Mouse (Mus musculus) liver, embryonic 15.5 days (tissue): ENCODE data around the gene Atp5k. TPM values are rescaled to one million over a fixed set of nuclear protein-coding genes. Genes with fewer than 3 reads are reported as not detected.

Experiments
- ATAC-seq: fragments of 200-750 bp; cut with Nextera tagmentation; 2 replicates; pipeline ENCODE4 v1.8.0; 2017; ENCODE audit warnings: moderate number of reproducible peaks, mild to moderate bottlenecking, moderate library complexity; ENCODE audit not compliant: insufficient read depth
- H3K27ac ChIP-seq: fragments of 300-500 bp; sonication (generic); replicated peaks from 2 replicates; pipeline ENCODE4 v1.5.1; 2015; ENCODE audit warnings: mild to moderate bottlenecking, inconsistent platforms
- H3K27me3 ChIP-seq: fragments of 300-500 bp; sonication (generic); 2 replicates; pipeline ENCODE4 v1.6.1; 2015; ENCODE audit warnings: mild to moderate bottlenecking, inconsistent platforms
- H3K36me3 ChIP-seq: fragments of 300-500 bp; sonication (generic); replicated peaks from 2 replicates; pipeline ENCODE4 v1.6.1; 2015; ENCODE audit warnings: moderate library complexity, mild to moderate bottlenecking, inconsistent platforms
- H3K4me1 ChIP-seq: fragments of 300-500 bp; sonication (generic); replicated peaks from 2 replicates; pipeline ENCODE4 v1.6.1; 2015; ENCODE audit warnings: inconsistent platforms
- H3K4me2 ChIP-seq: fragments of 300-500 bp; sonication (generic); 2 replicates; pipeline ENCODE4 v1.6.1; 2015; ENCODE audit warnings: moderate library complexity, mild to moderate bottlenecking, inconsistent platforms
- H3K4me3 ChIP-seq: fragments of 300-500 bp; sonication (generic); replicated peaks from 2 replicates; pipeline ENCODE4 v1.5.1; 2015; ENCODE audit warnings: mild to moderate bottlenecking, inconsistent platforms
- H3K9ac ChIP-seq: fragments of 300-500 bp; sonication (generic); 2 replicates; pipeline ENCODE4 v1.6.1; 2015; ENCODE audit warnings: moderate library complexity, mild to moderate bottlenecking, inconsistent platforms
- H3K9me3 ChIP-seq: fragments of 300-500 bp; sonication (generic); replicated peaks from 2 replicates; pipeline ENCODE4 v1.6.1; 2016; ENCODE audit warnings: inconsistent platforms
- WGBS: fragments of 180-500 bp; shearing (Covaris S2); methylation state at CpG from one replicate; pipeline ENCODE4 v1.1.7; 2015; ENCODE audit warnings: mixed read lengths; ENCODE audit not compliant: insufficient replicate concordance; 5-methylcytosine and 5-hydroxymethylcytosine counted together
- polyA plus RNA-seq: library from polyadenylated mRNA; unstranded; fragments of >200 nt; fragmentation: Nextera tagmentation; extraction: Ambion mirVana; gene quantifications from 2 replicates; pipeline ENCODE4 v1.2.1, GENCODE M21; 2015

Gene Atp5k
- polyA plus RNA-seq, 1 experiment from 2014 or later: 216 TPM

DNA sequence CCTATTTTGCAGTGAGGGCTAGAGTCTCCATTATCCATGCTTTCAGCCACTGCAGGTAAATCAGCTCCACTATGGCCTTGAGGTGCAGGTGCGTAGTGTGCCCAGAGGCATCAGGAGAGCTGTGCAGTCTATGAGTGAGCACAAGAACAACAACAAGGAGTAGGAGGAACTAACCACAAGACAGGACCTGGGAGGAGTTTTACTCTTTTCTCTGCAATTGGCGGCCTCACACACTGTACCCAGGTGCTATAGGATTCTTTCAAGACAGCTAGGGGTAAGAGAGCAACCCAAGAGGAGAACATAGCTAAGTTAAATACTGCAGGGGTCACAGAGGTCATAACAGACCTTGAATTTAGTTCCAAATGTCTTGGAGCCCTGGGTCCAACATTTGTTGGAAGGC is 24.5 kb upstream of the Atp5k start:
- Histone ChIP-seq H3K27me3 (peaks cover 8% of the 10 kb centered on the region; the same call in 1 of the 2 replicates), H3K4me3 (no peak overlapping the region), H3K9me3 (no peaks in the 10 kb centered on the region), H3K27ac (no peak overlapping the region), H3K4me2 (no peak overlapping the region), H3K9ac (no peak overlapping the region), H3K36me3 (no peaks in the 10 kb centered on the region), H3K4me1 (peaks cover 29% of the 10 kb centered on the region)
- no peak for ATAC-seq
- 51% methylated on average over 2 of the region's 2 CpGs for WGBS

DNA sequence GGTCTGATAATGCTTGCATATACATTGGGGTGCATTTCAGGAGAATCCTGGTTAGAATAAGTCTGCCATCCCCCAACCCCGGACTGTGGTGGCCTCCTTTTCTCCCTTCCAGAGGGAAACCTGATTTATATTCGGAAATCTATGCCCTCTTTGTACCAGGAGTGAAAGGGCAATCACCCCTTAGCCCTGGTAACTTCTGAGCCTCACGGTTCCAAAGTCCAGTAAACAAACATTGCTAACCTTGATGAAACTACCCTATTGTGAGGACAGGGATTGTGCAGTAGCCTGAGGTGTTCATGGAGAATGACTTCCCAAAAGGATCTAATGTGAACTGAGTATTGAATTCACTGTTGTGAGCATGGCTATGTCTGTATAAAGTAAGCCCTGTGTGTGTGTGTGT is 19.8 kb upstream of the Atp5k start:
- no peak overlapping the region for H3K9ac ChIP-seq
- 48% methylated on average over 3 of the region's 3 CpGs for WGBS

DNA sequence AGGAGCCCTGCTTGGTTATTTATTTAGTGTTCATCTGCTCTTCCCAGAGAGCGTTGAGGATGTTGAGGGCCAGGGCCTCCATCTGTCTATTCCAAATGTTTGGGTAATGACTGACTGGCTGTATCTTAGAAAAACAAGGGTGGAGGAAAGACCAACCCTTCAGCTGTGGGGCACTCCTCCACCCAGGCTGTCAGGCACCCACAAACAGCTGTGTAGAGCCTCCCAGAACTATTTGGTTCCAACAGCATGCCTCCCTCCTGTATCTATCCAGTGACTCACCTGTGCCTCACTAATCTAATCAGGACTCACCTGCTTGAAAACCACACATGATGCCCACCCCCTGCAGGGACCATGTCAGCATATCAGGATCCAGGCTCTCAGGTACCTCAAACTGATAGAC is 18.2 kb upstream of the Atp5k start:
- Histone ChIP-seq H3K9me3 (no peaks in the 10 kb centered on the region), H3K4me1 (peaks cover 38% of the 10 kb centered on the region), H3K36me3 (no peaks in the 10 kb centered on the region), H3K27me3 (peaks cover 13% of the 10 kb centered on the region; the same call in 1 of the 2 replicates), H3K4me3 (no peak overlapping the region), H3K27ac (no peak overlapping the region), H3K4me2 (no peak overlapping the region), H3K9ac (no peak overlapping the region)
- no peak for ATAC-seq
- 77% methylated on average over 1 of the region's 1 CpGs for WGBS

More for the DNA sequence above, 19.8 kb upstream of the Atp5k start:
- H3K27me3 ChIP-seq: peaks cover 8% of the 10 kb centered on the region; the same call in 1 of the 2 replicates
- H3K9me3 ChIP-seq: no peaks in the 10 kb centered on the region
- H3K36me3 ChIP-seq: no peaks in the 10 kb centered on the region
- 0 out of 2 replicates have a peak, but pooled peaks have one; percentile 35 for ATAC-seq
- no peak overlapping the region for H3K4me3 ChIP-seq
- no peak overlapping the region for H3K27ac ChIP-seq
- H3K4me2 ChIP-seq: no peak overlapping the region
- H3K4me1 ChIP-seq: peaks cover 24% of the 10 kb centered on the region

DNA sequence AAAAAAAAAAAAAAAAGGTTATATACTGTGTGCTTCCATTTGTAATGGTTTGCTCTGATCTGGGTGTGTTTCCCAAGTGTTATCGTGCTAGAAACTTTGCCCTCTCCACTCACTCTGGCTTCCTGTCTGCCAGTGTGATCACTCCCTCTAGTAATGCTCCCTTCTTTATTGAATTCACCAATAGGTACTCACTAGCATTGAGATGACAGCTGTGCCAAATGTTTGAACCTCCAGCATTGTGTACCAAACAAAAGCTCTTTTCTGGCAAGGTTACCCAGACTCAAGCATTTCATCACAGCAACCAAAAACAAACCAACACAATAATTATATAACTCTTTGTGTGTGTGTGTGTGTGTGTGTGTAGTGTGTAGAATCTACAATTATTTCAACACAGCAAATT is 17.4 kb upstream of the Atp5k start:
- Histone ChIP-seq H3K9me3 (no peaks in the 10 kb centered on the region), H3K27me3 (peaks cover 13% of the 10 kb centered on the region; the same call in 1 of the 2 replicates), H3K9ac (no peak overlapping the region), H3K4me1 (peaks cover 46% of the 10 kb centered on the region), H3K36me3 (no peaks in the 10 kb centered on the region), H3K4me3 (no peak overlapping the region), H3K27ac (no peak overlapping the region), H3K4me2 (no peak overlapping the region)
- no peak for ATAC-seq
- WGBS: 67% methylated on average over 1 of the region's 1 CpGs

DNA sequence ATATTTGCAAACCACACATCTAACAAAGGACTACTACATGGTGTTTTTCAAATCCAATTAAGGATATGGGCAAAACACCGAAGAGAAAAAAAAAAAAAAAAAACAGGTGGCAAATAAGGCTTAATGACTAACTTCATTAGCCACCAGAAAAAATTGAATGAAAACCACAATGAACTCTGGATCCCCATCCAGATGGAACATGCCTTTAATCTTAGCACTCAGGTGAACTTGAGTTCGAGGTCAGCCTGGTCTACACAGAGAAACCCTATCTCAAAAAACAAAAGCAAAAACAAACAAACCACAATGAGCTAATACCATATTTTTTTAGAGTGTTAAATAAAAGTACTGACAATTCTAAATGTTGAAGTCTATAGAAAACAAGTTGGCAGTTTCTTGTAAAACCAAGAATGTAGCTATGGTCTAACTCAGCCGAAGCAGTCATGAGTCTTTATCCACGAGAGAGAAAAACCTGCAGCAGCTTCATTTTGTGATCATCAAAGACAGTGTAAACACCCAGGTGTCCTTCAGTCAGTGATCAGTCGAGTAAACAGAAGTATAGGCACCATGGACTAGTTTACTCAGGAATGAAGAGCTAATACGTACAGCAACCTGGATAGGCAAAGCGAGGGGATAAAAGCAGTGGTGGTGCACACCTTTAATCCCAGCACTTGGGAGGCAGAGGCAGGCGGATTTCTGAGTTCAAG is 16.7 kb upstream of the Atp5k start:
- 61% methylated on average over 8 of the region's 8 CpGs for WGBS
- no peak overlapping the region for H3K4me3 ChIP-seq
- no peak overlapping the region for H3K9ac ChIP-seq
- H3K4me2 ChIP-seq: no peak overlapping the region
- no peaks in the 10 kb centered on the region for H3K9me3 ChIP-seq
- H3K27ac ChIP-seq: no peak overlapping the region
- H3K27me3 ChIP-seq: peaks cover 13% of the 10 kb centered on the region; the same call in 1 of the 2 replicates
- H3K4me1 ChIP-seq: peaks cover 52% of the 10 kb centered on the region
- H3K36me3 ChIP-seq: no peaks in the 10 kb centered on the region
- no peak for ATAC-seq

DNA sequence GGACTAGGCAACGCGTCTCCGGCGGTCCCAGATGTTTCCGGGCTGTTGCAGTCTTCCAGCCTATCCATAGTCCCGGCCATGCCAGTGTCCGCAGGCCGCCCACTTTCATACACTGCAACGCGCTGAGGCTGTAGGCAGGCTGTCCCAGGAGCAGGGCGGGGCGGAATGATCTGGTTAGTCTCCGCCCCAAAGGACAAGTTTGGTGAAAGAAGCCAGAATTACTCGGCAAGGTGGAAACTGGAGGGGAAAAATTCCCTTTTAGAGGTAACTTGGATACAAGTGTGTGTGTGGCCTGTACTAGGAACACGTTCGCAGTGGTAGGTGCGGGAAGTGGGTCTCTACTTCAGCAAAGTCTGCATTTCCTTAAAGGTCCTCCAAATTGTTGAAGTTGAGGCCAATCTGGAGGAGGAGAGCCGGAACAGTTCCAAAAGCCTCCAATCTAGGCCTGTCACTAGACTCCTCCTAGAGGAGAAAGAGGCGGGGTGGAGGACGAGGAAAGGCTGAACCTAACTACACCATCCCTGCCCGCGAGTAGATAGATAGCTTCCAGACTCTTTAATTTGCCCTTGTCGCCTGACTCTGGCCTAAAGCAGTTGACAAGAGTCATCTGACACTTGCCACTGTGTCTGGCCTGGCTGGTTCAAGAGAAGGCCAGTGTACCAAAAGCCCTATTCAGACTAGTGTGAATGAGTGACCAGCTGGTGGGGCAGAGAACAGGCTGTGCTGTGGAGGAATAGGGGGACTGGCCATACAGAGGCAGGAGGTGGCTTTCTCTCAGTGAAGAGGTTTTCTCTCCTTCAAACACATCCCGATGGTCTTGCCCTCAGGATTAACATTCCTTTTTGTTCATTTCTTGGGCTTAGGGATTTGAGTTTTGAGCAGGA is 14.8 kb upstream of the Atp5k start, which contains the start of gene Mfsd7a:
Gene Mfsd7a, minus strand, starts transcription at position 107 of the 884 bp plus-strand sequence.
- 0 out of 2 replicates have a peak within 1 kb of the TSS, but pooled peaks have one; percentile 18 for H3K9ac ChIP-seq
- 15% methylated on average over 24 of the region's 24 CpGs for WGBS
- H3K4me2 ChIP-seq: peak within 1 kb of the TSS; percentile 77
- H3K27ac ChIP-seq: 0 out of 2 replicates have a peak within 1 kb of the TSS, but pooled peaks have one; percentile 19
- H3K9me3 ChIP-seq: no peaks in the 10 kb centered on the region
- H3K27me3 ChIP-seq: peaks cover 13% of the 10 kb centered on the region; the same call in 1 of the 2 replicates
- no peaks in the 10 kb centered on the region for H3K36me3 ChIP-seq
- ATAC-seq: peak; percentile 75
- H3K4me3 ChIP-seq: peak within 1 kb of the TSS; percentile 46
- peaks cover 54% of the 10 kb centered on the region for H3K4me1 ChIP-seq

DNA sequence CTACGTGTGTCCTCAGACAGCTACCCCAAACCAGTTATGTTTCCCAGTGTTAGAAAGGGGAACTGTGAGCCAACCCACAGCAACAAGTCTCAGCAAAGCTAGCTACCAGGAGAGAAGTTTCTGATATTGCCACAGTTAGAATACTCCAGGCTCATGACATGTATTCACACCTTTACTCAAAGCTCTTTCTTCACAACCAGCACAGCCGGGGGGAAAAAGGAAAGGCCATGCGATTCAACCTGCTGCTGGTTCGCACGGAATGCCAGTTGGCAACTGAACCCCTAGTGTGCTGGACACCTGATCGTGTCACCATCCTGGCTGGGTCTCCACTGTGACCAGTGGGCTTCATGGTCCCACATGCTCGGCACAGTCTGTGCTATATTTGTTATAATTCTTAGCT is 13.6 kb upstream of the Atp5k start:
- no peak overlapping the region for H3K9ac ChIP-seq
- peaks cover 54% of the 10 kb centered on the region for H3K4me1 ChIP-seq
- ATAC-seq: no peak
- H3K4me2 ChIP-seq: peak overlapping the region; percentile 77
- WGBS: 67% methylated on average over 7 of the region's 7 CpGs
- no peak overlapping the region for H3K4me3 ChIP-seq
- no peaks in the 10 kb centered on the region for H3K36me3 ChIP-seq
- H3K27me3 ChIP-seq: peaks cover 13% of the 10 kb centered on the region; the same call in 1 of the 2 replicates
- H3K27ac ChIP-seq: no peak overlapping the region
- H3K9me3 ChIP-seq: no peaks in the 10 kb centered on the region

DNA sequence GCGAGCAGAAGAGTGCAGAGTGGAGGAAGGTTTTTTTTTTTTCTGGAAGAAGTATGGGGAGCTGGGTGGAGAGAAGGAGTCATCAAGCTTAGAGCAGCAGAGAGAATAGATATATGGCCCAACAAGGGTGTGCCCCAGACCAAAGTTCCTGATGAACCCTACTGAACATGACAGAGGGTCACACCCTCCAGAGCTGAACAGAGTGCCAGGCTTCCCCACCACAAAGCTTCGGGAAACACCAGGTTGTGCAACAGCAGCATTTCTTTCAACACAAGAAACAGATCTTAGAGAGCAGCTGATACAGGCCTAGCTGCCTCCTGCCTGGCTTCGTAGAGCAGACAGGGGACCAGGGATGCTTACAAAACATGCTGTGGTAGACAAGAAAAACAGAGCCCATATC is 12.7 kb upstream of the Atp5k start:
- 50% methylated on average over 3 of the region's 3 CpGs for WGBS
- ATAC-seq: no peak

DNA sequence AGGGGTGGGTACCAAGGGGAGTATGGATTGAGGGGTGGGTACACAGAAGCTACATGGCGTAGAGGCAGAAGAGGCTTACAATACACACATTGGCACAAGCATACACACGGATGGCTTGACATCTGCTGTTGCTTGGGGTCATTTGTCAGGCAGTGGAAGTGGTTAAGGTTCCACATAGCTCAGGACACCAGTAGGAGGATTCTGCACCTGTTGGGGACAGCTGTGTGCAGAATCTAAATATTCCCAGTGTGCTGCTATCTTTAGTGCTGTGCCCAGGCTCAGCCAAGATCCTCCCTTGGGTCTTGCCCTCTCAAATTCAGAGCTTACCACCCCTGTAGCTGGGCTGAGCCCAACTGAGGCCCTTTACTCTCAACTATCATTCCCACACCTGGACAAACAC is 1.9 kb upstream of the Atp5k start:
- Histone ChIP-seq H3K27me3 (peaks cover 5% of the 10 kb centered on the region; the same call in 1 of the 2 replicates), H3K9ac (no peak overlapping the region), H3K4me2 (no peak overlapping the region), H3K4me3 (no peak overlapping the region), H3K9me3 (no peaks in the 10 kb centered on the region), H3K36me3 (peaks cover 15% of the 10 kb centered on the region; the same call in 1 of the 2 replicates), H3K4me1 (peaks cover 23% of the 10 kb centered on the region), H3K27ac (no peak overlapping the region)
- WGBS: 58% methylated on average over 2 of the region's 2 CpGs
- ATAC-seq: no peak

More for the DNA sequence above, 12.7 kb upstream of the Atp5k start:
- H3K4me1 ChIP-seq: peaks cover 46% of the 10 kb centered on the region
- no peaks in the 10 kb centered on the region for H3K36me3 ChIP-seq
- H3K9me3 ChIP-seq: no peaks in the 10 kb centered on the region
- H3K27me3 ChIP-seq: peaks cover 13% of the 10 kb centered on the region; the same call in 1 of the 2 replicates
- H3K4me2 ChIP-seq: 0 out of 2 replicates have a peak overlapping the region, but pooled peaks have one; percentile 3
- no peak overlapping the region for H3K9ac ChIP-seq
- no peak overlapping the region for H3K27ac ChIP-seq
- H3K4me3 ChIP-seq: no peak overlapping the region

DNA sequence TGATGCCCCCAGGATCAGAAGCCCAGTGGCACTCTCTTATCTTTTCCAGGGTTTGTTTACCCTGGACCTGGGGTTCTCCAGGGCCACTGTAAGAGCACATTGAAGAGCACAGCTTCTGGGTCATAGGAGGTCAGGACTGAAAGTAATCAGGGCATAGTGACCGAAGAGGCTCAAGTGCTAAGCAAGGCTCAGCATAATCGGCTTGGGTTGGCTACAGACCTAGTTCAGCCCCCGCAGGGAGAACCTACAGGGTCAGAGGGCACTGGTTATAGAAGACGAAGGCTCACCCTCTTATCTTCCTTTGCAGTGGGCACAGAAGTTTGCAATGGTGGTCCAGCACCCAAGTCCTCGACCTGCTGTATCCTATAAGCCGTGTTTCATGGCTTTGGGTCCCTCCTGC is 3.1 kb downstream of the Atp5k start:
- Histone ChIP-seq H3K4me1 (peaks cover 23% of the 10 kb centered on the region), H3K4me2 (no peak overlapping the region), H3K9me3 (no peaks in the 10 kb centered on the region), H3K4me3 (no peak overlapping the region), H3K27me3 (peaks cover 3% of the 10 kb centered on the region; the same call in 1 of the 2 replicates), H3K36me3 (peaks cover 36% of the 10 kb centered on the region), H3K27ac (no peak overlapping the region), H3K9ac (no peak overlapping the region)
- ATAC-seq: no peak
- WGBS: 72% methylated on average over 6 of the region's 6 CpGs

DNA sequence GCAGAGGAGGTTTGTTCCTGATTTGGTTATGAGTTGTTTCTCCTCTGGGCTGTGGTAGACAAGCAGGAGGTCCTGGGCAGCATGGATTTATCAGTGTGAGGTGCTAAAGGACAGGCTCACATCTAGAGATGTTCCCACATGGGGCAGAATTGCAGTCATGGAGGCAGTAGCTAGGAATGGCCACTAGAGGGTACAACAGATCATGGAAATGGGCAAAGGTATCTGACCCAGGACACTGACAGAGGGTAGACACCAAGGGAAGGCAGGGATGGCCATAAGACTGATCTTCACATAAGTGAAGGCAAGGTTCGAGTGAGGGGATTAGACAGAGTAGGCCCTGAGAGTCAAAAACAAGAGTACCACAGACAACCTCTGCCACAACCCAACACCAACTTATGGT is 7.1 kb downstream of the Atp5k start:
- 52% methylated on average over 1 of the region's 1 CpGs for WGBS
- no peak overlapping the region for H3K4me2 ChIP-seq
- no peak overlapping the region for H3K9ac ChIP-seq
- peaks cover 30% of the 10 kb centered on the region for H3K36me3 ChIP-seq
- no peaks in the 10 kb centered on the region for H3K9me3 ChIP-seq
- no peak overlapping the region for H3K27ac ChIP-seq
- H3K4me1 ChIP-seq: peaks cover 6% of the 10 kb centered on the region; the same call in 1 of the 2 replicates
- H3K27me3 ChIP-seq: no peaks in the 10 kb centered on the region
- no peak overlapping the region for H3K4me3 ChIP-seq
- ATAC-seq: peak; percentile 47
